Mouse (Mus musculus): ENCODE data around the gene Prdx4. TPM values are rescaled to one million over a fixed set of nuclear protein-coding genes. Genes with fewer than 3 reads are reported as not detected.
"Not testable (repeated sequence)": the region's sequence is repeated elsewhere in the genome, so short reads cannot be mapped to it uniquely, and the experiment has no call there.

Prdx4 gene
- 32.3 and 43.7 TPM in 2 replicates for polyA plus RNA-seq (2012; rRNA removed)

DNA sequence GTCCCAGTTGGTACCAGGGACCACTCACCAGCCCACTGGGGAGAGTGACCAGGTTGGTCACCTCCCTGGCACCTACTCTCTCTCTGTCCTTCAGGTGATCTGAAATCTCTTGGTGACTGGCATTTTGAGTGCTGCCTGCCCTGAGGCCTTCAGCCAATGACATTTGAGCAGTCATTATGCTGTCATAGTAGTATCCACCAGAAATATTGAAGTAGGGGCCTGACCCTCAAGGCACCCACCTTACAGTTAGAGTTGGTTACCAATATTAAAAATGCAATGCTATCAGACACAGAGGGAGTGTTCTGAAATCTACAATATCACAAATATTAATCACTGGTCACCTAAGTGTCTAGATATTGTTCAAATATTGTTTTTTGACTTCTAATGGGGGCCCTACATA is at the start of gene Prdx4:
Prdx4 (minus strand) TSS at position 101 of the 400 bp plus-strand sequence.
- H3K4me3 ChIP-seq (ENCODE audit: extremely low read depth, insufficient read depth, insufficient read length): no peak within 1 kb of the TSS
- H3K27me3 ChIP-seq (ENCODE audit: control insufficient read depth, insufficient read depth, low read length): no peaks in the 10 kb centered on the region
- H3K27ac ChIP-seq (ENCODE audit: insufficient read depth, low read length): no peak within 1 kb of the TSS
- no peak for DNase-seq (ENCODE audit: low read depth in 1 of 2, low spot score in 2 of 2)
- TF ChIP-seq POLR2A (IDR thresholded peaks at IDR 0.05; ENCODE audit: low read depth, low read length) (no peak), CTCF (IDR thresholded peaks at IDR 0.05; ENCODE audit: extremely low read depth, insufficient read depth, insufficient read length, insufficient replicate concordance) (no peak)
- no peaks in the 10 kb centered on the region for H3K4me1 ChIP-seq (ENCODE audit: control insufficient read depth, insufficient read depth, insufficient read length)
- H3K36me3 ChIP-seq (ENCODE audit: control insufficient read depth, insufficient read depth, low read length): no peaks in the 10 kb centered on the region

DNA sequence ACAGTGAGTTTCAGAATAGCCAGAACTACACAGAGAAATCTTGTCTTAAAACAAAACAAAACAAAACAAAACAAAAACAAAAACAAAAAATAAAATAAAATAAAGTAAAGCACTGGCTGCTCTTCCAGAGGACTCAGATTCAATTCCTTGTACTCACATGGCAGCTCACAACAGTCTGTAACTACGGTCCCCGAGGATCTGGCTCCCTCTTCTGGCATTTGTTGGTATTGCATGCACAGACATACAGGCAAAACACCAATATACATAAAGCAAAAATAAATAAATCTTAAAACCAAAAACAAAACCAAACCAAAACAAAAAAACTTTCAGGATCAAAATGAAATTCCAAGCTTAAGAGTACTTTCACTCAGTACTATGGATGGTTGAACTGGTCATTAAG is 36.0 kb upstream of the Prdx4 start:
- Histone ChIP-seq H3K27ac (ENCODE audit: insufficient read depth, low read length) (no peak overlapping the region), H3K4me1 (ENCODE audit: control insufficient read depth, insufficient read depth, insufficient read length) (no peaks in the 10 kb centered on the region), H3K27me3 (ENCODE audit: control insufficient read depth, insufficient read depth, low read length) (no peaks in the 10 kb centered on the region), H3K36me3 (ENCODE audit: control insufficient read depth, insufficient read depth, low read length) (no peaks in the 10 kb centered on the region), H3K4me3 (ENCODE audit: extremely low read depth, insufficient read depth, insufficient read length) (no peak overlapping the region)
- TF ChIP-seq CTCF (IDR thresholded peaks at IDR 0.05; ENCODE audit: extremely low read depth, insufficient read depth, insufficient read length, insufficient replicate concordance) (peak; percentile 8; the same call in 1 of the 2 replicates), POLR2A (IDR thresholded peaks at IDR 0.05; ENCODE audit: low read depth, low read length) (no peak)
- WGBS: 15% methylated on average over 2 of the region's 2 CpGs
- DNase-seq (ENCODE audit: low read depth in 1 of 2, low spot score in 2 of 2): peak in 1 of 2 experiments; percentile 15

DNA sequence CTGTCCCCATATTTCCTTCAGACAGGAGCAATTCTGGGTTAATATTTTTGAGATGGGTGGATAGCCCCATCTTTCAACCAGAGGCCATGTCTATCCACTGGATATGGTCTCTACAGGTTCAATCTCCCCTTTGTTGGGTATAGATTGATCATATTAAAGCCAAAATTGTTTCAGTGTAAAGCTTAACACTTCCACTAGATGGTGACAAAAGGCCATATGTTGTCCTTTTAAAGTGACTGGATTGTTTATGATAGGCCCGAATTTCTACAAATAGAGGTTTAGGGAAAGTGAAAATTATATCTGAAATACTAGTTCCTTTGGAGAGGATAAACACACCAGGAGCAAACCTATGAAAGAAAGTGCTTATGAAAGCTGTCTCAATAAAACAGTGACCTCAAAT is 34.9 kb upstream of the Prdx4 start:
- no peak for DNase-seq (ENCODE audit: low read depth in 1 of 2, low spot score in 2 of 2)
- 27% methylated on average over 1 of the region's 1 CpGs for WGBS
- no peaks in the 10 kb centered on the region for H3K4me1 ChIP-seq (ENCODE audit: control insufficient read depth, insufficient read depth, insufficient read length)
- H3K27me3 ChIP-seq (ENCODE audit: control insufficient read depth, insufficient read depth, low read length): no peaks in the 10 kb centered on the region
- no peak overlapping the region for H3K4me3 ChIP-seq (ENCODE audit: extremely low read depth, insufficient read depth, insufficient read length)
- no peak for TF ChIP-seq POLR2A (IDR thresholded peaks at IDR 0.05; ENCODE audit: low read depth, low read length)
- TF ChIP-seq CTCF (IDR thresholded peaks at IDR 0.05; ENCODE audit: extremely low read depth, insufficient read depth, insufficient read length, insufficient replicate concordance): no peak
- H3K36me3 ChIP-seq (ENCODE audit: control insufficient read depth, insufficient read depth, low read length): no peaks in the 10 kb centered on the region
- no peak overlapping the region for H3K27ac ChIP-seq (ENCODE audit: insufficient read depth, low read length)

DNA sequence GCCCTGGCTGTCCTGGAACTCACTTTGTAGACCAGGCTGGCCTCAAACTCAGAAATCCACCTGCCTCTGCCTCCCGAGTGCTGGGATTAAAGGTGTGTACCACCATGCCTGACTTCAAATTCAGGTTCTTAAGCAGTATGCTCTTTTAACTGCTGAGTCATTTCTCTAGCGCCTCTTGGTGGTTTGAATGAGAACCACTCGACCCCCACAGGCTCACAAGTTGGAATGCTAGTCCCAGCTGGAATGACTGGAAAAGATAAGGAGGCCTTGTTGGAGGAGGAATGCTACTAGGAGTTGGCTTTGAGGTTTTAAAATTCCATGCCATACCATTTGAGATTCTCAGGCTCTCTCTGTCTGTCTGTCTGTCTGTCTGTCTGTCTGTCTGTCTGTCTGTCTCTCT is 29.6 kb upstream of the Prdx4 start:
- H3K4me1 ChIP-seq (ENCODE audit: control insufficient read depth, insufficient read depth, insufficient read length); H3K36me3 ChIP-seq (ENCODE audit: control insufficient read depth, insufficient read depth, low read length); DNase-seq (ENCODE audit: low read depth in 1 of 2, low spot score in 2 of 2); H3K27me3 ChIP-seq (ENCODE audit: control insufficient read depth, insufficient read depth, low read length); H3K4me3 ChIP-seq (ENCODE audit: extremely low read depth, insufficient read depth, insufficient read length); H3K27ac ChIP-seq (ENCODE audit: insufficient read depth, low read length): not testable (repeated sequence)
- 59% methylated on average over 3 of the region's 3 CpGs for WGBS

DNA sequence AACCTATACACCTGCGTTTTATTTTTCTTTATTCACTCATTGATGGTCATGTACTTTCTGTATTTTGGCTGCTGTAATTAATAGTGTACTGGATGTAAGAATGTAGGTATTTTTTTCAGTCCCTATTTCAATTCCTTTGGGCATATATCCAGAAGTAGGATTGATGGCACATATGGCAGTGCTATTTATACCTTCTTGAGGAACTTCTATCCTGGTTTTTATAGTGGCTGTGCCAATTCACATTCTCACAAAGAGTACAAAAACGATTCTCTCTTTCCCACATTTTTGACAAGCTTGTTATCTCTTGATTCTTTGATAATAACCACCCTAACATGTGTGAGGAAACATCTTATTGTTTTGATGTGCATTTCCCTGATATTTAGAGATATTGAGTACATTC is 24.5 kb upstream of the Prdx4 start:
- DNase-seq (ENCODE audit: low read depth in 1 of 2, low spot score in 2 of 2): no peak
- Histone ChIP-seq H3K27ac (ENCODE audit: insufficient read depth, low read length) (no peak overlapping the region), H3K36me3 (ENCODE audit: control insufficient read depth, insufficient read depth, low read length) (no peaks in the 10 kb centered on the region), H3K4me1 (ENCODE audit: control insufficient read depth, insufficient read depth, insufficient read length) (no peaks in the 10 kb centered on the region), H3K4me3 (ENCODE audit: extremely low read depth, insufficient read depth, insufficient read length) (no peak overlapping the region), H3K27me3 (ENCODE audit: control insufficient read depth, insufficient read depth, low read length) (no peaks in the 10 kb centered on the region)
- 38% methylated on average over 2 of the region's 2 CpGs for WGBS
- TF ChIP-seq POLR2A (IDR thresholded peaks at IDR 0.05; ENCODE audit: low read depth, low read length) (no peak), CTCF (IDR thresholded peaks at IDR 0.05; ENCODE audit: extremely low read depth, insufficient read depth, insufficient read length, insufficient replicate concordance) (no peak)

DNA sequence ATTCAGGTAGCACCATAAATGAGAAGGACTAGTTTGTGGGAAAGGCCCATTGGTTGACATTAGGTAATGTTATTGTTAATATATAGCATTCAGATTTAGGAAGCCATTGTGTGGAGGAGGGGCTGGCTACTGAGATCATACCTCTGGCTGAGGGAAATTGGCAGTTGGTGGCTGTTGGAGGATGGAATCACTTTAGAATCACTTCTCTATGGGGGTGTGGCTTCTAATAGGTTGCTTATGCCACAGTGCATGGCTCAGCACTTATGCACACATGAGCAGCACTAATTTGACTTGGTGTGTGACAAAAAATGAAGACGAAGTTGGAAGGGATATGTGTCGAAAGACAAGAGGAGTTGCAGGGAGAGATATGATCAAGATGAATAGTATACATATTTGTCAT is 5.7 kb upstream of the Prdx4 start:
- 86% methylated on average over 2 of the region's 2 CpGs for WGBS
- no peak overlapping the region for H3K27ac ChIP-seq (ENCODE audit: insufficient read depth, low read length)
- H3K4me1 ChIP-seq (ENCODE audit: control insufficient read depth, insufficient read depth, insufficient read length): no peaks in the 10 kb centered on the region
- H3K27me3 ChIP-seq (ENCODE audit: control insufficient read depth, insufficient read depth, low read length): no peaks in the 10 kb centered on the region
- no peak for DNase-seq (ENCODE audit: low read depth in 1 of 2, low spot score in 2 of 2)
- no peaks in the 10 kb centered on the region for H3K36me3 ChIP-seq (ENCODE audit: control insufficient read depth, insufficient read depth, low read length)
- H3K4me3 ChIP-seq (ENCODE audit: extremely low read depth, insufficient read depth, insufficient read length): no peak overlapping the region
- TF ChIP-seq CTCF (IDR thresholded peaks at IDR 0.05; ENCODE audit: extremely low read depth, insufficient read depth, insufficient read length, insufficient replicate concordance) (no peak), POLR2A (IDR thresholded peaks at IDR 0.05; ENCODE audit: low read depth, low read length) (no peak)

DNA sequence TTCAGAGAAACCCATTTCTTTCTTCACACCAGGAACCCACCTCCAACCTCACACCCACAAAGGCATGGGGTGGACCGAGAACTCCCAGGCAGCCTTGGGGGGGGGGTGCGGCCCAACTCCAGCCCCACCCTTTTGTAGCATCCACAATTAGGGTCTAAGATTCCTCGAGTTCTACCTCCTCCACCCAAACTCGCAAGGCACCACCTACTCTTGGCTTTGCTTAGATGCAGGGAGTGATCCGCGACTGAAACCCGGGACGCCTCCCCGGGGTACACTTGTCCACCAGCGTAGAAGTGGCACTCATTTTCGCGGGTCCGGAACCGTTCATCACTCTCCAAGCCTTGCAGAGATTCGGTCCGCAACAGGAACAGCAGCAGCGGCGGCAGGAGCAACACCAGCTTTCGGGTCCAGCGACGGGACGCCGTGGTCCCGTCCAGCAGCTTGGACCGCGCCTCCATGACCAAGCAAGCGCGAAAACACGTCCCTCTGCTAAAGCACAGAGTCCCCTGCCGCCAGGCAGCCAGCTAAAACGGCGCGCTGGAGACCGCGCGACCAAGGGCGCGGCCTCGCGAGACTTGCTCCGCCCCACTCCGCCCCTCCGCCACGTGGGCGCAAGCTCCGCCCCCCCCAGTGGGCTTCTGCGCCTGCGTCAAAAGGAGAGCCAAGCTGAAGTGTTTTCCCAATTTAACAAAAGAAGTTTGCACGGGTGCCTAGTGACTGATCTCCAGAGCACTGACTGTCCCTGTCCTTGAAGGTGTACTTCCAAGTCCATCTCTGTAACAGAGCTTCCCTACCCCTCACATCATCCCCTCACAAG is 2.4 kb downstream of the Prdx4 start:
- Histone ChIP-seq H3K4me3 (ENCODE audit: extremely low read depth, insufficient read depth, insufficient read length) (peak overlapping the region; percentile 64), H3K4me1 (ENCODE audit: control insufficient read depth, insufficient read depth, insufficient read length) (no peaks in the 10 kb centered on the region), H3K27me3 (ENCODE audit: control insufficient read depth, insufficient read depth, low read length) (no peaks in the 10 kb centered on the region), H3K27ac (ENCODE audit: insufficient read depth, low read length) (peak overlapping the region; percentile 33), H3K36me3 (ENCODE audit: control insufficient read depth, insufficient read depth, low read length) (no peaks in the 10 kb centered on the region)
- WGBS: 26% methylated on average over 49 of the region's 49 CpGs
- TF ChIP-seq CTCF (IDR thresholded peaks at IDR 0.05; ENCODE audit: extremely low read depth, insufficient read depth, insufficient read length, insufficient replicate concordance) (no peak), POLR2A (IDR thresholded peaks at IDR 0.05; ENCODE audit: low read depth, low read length) (no peak)
- peak; percentile 38 to 76 for DNase-seq (ENCODE audit: low read depth in 1 of 2, low spot score in 2 of 2)
